Mouse (Mus musculus) ES-E14 (cell line): Measurements from ENCODE around the gene Ocrl.

Experiments used
- CHD2 ChIP-seq: IDR thresholded peaks from 2 replicates; pipeline ENCODE4 v1.6.1; 2014; ENCODE audit warnings: mild to moderate bottlenecking, low read depth, low read length, inconsistent platforms
- HCFC1 ChIP-seq: IDR thresholded peaks from 2 replicates; pipeline ENCODE4 v1.6.1; 2012; ENCODE audit warnings: low read length, inconsistent platforms, borderline replicate concordance; ENCODE audit not compliant: insufficient read depth
- MAFK ChIP-seq: IDR thresholded peaks from 2 replicates; pipeline ENCODE4 v1.6.1; 2014; ENCODE audit warnings: mild to moderate bottlenecking, low read depth, low read length, inconsistent platforms; ENCODE audit not compliant: insufficient read depth
- ZC3H11A ChIP-seq: IDR thresholded peaks from 2 replicates; pipeline ENCODE4 v1.6.1; 2012; ENCODE audit warnings: low read depth, mild to moderate bottlenecking, inconsistent platforms, low read length, borderline replicate concordance
- ZNF384 ChIP-seq: IDR thresholded peaks from 2 replicates; pipeline ENCODE4 v1.6.1; 2012; ENCODE audit warnings: low read depth, low read length, inconsistent platforms

DNA sequence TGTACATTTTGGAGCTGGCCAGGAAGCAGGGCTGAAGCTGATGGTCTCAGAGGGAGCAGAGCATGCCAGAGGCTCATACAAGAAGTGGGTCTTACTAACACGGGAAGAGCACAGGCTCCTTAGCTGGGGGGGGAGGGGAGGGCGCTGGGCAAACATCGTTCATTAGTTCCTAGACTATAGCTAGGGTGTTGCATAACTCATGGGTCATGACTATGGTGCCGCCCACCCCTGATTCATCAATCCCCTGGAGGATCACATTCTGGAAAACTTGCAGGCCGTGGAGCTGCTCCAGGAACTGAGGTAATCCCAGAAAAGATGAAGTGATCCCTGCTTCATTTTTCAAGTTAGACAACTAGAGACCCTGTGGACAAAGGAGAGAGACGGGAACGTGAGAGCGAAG lies 75.8 kb downstream of the Ocrl start:
- TF ChIP-seq ZC3H11A (no peak), ZNF384 (no peak), MAFK (no peak), CHD2 (no peak), HCFC1 (no peak)
